Mouse (Mus musculus) ES-Bruce4 (cell line): ENCODE data around the gene Mrpl58. TPM values are rescaled to one million over a fixed set of nuclear protein-coding genes. Genes with fewer than 3 reads are reported as not detected.

Source experiments
- H3K27ac ChIP-seq: 2 replicates; pipeline ENCODE4 v1.5.1; 2012; ENCODE audit warnings: low read length, inconsistent platforms; ENCODE audit not compliant: insufficient read depth
- H3K27me3 ChIP-seq: 2 replicates; pipeline ENCODE4 v1.6.1; 2012; ENCODE audit warnings: mild to moderate bottlenecking, low read length, inconsistent platforms; ENCODE audit not compliant: control insufficient read depth, poor library complexity, insufficient read depth, severe bottlenecking
- H3K36me3 ChIP-seq: 2 replicates; pipeline ENCODE4 v1.6.1; 2012; ENCODE audit warnings: inconsistent platforms, mild to moderate bottlenecking, low read length, moderate library complexity; ENCODE audit not compliant: control insufficient read depth, poor library complexity, insufficient read depth, severe bottlenecking
- H3K4me1 ChIP-seq: one replicate; pipeline ENCODE4 v1.8.1; 2011; ENCODE audit warnings: low read length; ENCODE audit not compliant: control insufficient read depth, insufficient read depth
- H3K4me3 ChIP-seq: 2 replicates; pipeline ENCODE4 v1.5.1; 2011; ENCODE audit warnings: low read depth, mild to moderate bottlenecking, low read length
- H3K9ac ChIP-seq: 2 replicates; pipeline ENCODE4 v1.6.1; 2012; ENCODE audit warnings: low read depth, mild to moderate bottlenecking, inconsistent platforms; ENCODE audit not compliant: poor library complexity, severe bottlenecking
- H3K9me3 ChIP-seq: replicated peaks from 2 replicates; pipeline ENCODE4 v1.6.1; 2012; ENCODE audit warnings: mild to moderate bottlenecking, low read length, inconsistent platforms; ENCODE audit not compliant: control insufficient read depth, poor library complexity, insufficient read depth, severe bottlenecking
- CTCF ChIP-seq: IDR thresholded peaks from one replicate; pipeline ENCODE4 v1.8.1; 2011; ENCODE audit warnings: low read depth, low read length
- EP300 ChIP-seq: IDR thresholded peaks from 2 replicates; pipeline ENCODE4 v1.6.1; 2011; ENCODE audit warnings: low read depth, low read length; ENCODE audit not compliant: insufficient read depth
- POLR2A ChIP-seq: IDR thresholded peaks from one replicate; pipeline ENCODE4 v1.8.1; 2011; ENCODE audit warnings: low read length; ENCODE audit not compliant: insufficient read depth
- polyA plus RNA-seq: library from polyadenylated mRNA; stranded (reverse); fragments of >200 nt; gene quantifications from 2 replicates; pipeline ENCODE4 v1.2.4, GENCODE M21; 2011; ENCODE audit warnings: low read depth; ENCODE audit not compliant: missing spikeins, insufficient read depth, insufficient read length

Gene Mrpl58
- polyA plus RNA-seq, 1 experiment, result 60.6 TPM

- H3K27me3 ChIP-seq, result no peaks in the 10 kb centered on the region
Measured at GRCm38 (mm10) chr11:115457405-115457804, 53.9 kb downstream of the Mrpl58 start.

GRCm38 (mm10) chr11:115460976-115461375 is 57.4 kb downstream of the Mrpl58 start:
- H3K4me3 ChIP-seq, result no peak overlapping the region
- no peaks in the 10 kb centered on the region for H3K9me3 ChIP-seq
- no peak overlapping the region for H3K9ac ChIP-seq
- H3K4me1 ChIP-seq, result peaks cover 17% of the 10 kb centered on the region
- H3K36me3 ChIP-seq, result no peaks in the 10 kb centered on the region
- no peaks in the 10 kb centered on the region for H3K27me3 ChIP-seq
- TF ChIP-seq CTCF, result no peak
- no peak for TF ChIP-seq EP300
- TF ChIP-seq POLR2A, result no peak
- H3K27ac ChIP-seq, result no peak overlapping the region

More at GRCm38 (mm10) chr11:115457405-115457804, 53.9 kb downstream of the Mrpl58 start:
- Histone ChIP-seq H3K4me1 (peaks cover 3% of the 10 kb centered on the region), H3K36me3 (no peaks in the 10 kb centered on the region), H3K9me3 (no peaks in the 10 kb centered on the region), H3K27ac (no peak overlapping the region), H3K9ac (no peak overlapping the region), H3K4me3 (no peak overlapping the region)
- no peak for TF ChIP-seq POLR2A
- no peak for TF ChIP-seq EP300
- no peak for TF ChIP-seq CTCF

GRCm38 (mm10) chr11:115461846-115462242 is 58.3 kb downstream of the Mrpl58 start:
- Histone ChIP-seq H3K27me3 (no peaks in the 10 kb centered on the region), H3K4me3 (no peak overlapping the region), H3K36me3 (no peaks in the 10 kb centered on the region), H3K9ac (no peak overlapping the region), H3K9me3 (no peaks in the 10 kb centered on the region), H3K27ac (no peak overlapping the region), H3K4me1 (peaks cover 17% of the 10 kb centered on the region)
- no peak for TF ChIP-seq CTCF
- TF ChIP-seq EP300, result no peak
- no peak for TF ChIP-seq POLR2A

Other genes starting within 250 kb of the Mrpl58 start
- gene Slc9a3r1, start 240.4 kb upstream of the Mrpl58 start, polyA plus RNA-seq, result 73.2 and 77.8 TPM in 2 replicates
- 4.8 and 8.0 TPM in 2 replicates for gene Tmem104, start 216.3 kb upstream of the Mrpl58 start, polyA plus RNA-seq
- 13.1 and 16.2 TPM in 2 replicates for gene Nat9, start 215.9 kb upstream of the Mrpl58 start, polyA plus RNA-seq
- 0.13 TPM in 1 of 2 replicates, not detected in the other for gene Grin2c, start 136.5 kb upstream of the Mrpl58 start, polyA plus RNA-seq
- gene Fdxr, start 126.7 kb upstream of the Mrpl58 start, polyA plus RNA-seq, result 11.6 and 12.8 TPM in 2 replicates
- 6.7 and 7.1 TPM in 2 replicates for gene Fads6, start 106.1 kb upstream of the Mrpl58 start, polyA plus RNA-seq
- not detected in 2 replicates for gene Otop2, start 96.6 kb upstream of the Mrpl58 start, polyA plus RNA-seq
- gene Ush1g, start 81.7 kb upstream of the Mrpl58 start, polyA plus RNA-seq, result 0.24 and 0.33 TPM in 2 replicates
- not detected in 2 replicates for gene Otop3, start 69.0 kb upstream of the Mrpl58 start, polyA plus RNA-seq
- gene Hid1, start 36.0 kb upstream of the Mrpl58 start, polyA plus RNA-seq, result 2.5 and 3.2 TPM in 2 replicates
- gene Cdr2l, start 21.8 kb upstream of the Mrpl58 start, polyA plus RNA-seq, result 12.3 and 14.1 TPM in 2 replicates
- 340 and 358 TPM in 2 replicates for gene Atp5h, start 16.2 kb downstream of the Mrpl58 start, polyA plus RNA-seq
- 22.9 and 26.4 TPM in 2 replicates for gene Kctd2, start 16.4 kb downstream of the Mrpl58 start, polyA plus RNA-seq
- gene Trim80, start 36.8 kb downstream of the Mrpl58 start, polyA plus RNA-seq, result not detected in 2 replicates
- not detected in 2 replicates for gene Slc16a5, start 58.7 kb downstream of the Mrpl58 start, polyA plus RNA-seq
- gene Armc7, start 71.9 kb downstream of the Mrpl58 start, polyA plus RNA-seq, result 3.0 and 3.6 TPM in 2 replicates
- gene Nt5c, start 88.1 kb downstream of the Mrpl58 start, polyA plus RNA-seq, result 42.7 and 43.2 TPM in 2 replicates
- gene Jpt1, start 110.6 kb downstream of the Mrpl58 start, polyA plus RNA-seq, result 163 and 173 TPM in 2 replicates
- gene Sumo2, start 132.5 kb downstream of the Mrpl58 start, polyA plus RNA-seq, result 1,012 and 1,017 TPM in 2 replicates
- 99.9 and 103 TPM in 2 replicates for gene Nup85, start 160.7 kb downstream of the Mrpl58 start, polyA plus RNA-seq
- 29.3 and 35.5 TPM in 2 replicates for gene Mrps7, start 200.2 kb downstream of the Mrpl58 start, polyA plus RNA-seq
- gene Gga3, start 200.3 kb downstream of the Mrpl58 start, polyA plus RNA-seq, result 69.3 and 79.4 TPM in 2 replicates
- 50.4 and 55.0 TPM in 2 replicates for gene Mif4gd, start 209.2 kb downstream of the Mrpl58 start, polyA plus RNA-seq
- gene Slc25a19, start 224.5 kb downstream of the Mrpl58 start, polyA plus RNA-seq, result 34.7 and 35.8 TPM in 2 replicates